Mouse (Mus musculus) kidney, embryonic 16.5 days (tissue): ENCODE measurements around the gene Slc22a5. TPM values are rescaled to one million over a fixed set of nuclear protein-coding genes. Genes with fewer than 3 reads are reported as not detected.

Experiments
- ATAC-seq: fragments of 200-750 bp; cut with Nextera tagmentation; 2 replicates; pipeline ENCODE4 v1.8.0; 2017; ENCODE audit warnings: moderate TSS enrichment; ENCODE audit not compliant: low FRiP score, low TSS enrichment
- H3K27ac ChIP-seq: fragments of 300-500 bp; sonication (generic); 2 replicates; pipeline ENCODE4 v1.5.1; 2014; ENCODE audit warnings: low read length
- H3K27me3 ChIP-seq: fragments of 300-500 bp; sonication (generic); 2 replicates; pipeline ENCODE4 v1.6.1; 2014; ENCODE audit warnings: low read length, control low read depth, mixed read lengths; ENCODE audit not compliant: insufficient read depth
- H3K36me3 ChIP-seq: fragments of 300-500 bp; sonication (generic); 2 replicates; pipeline ENCODE4 v1.6.1; 2014; ENCODE audit warnings: low read length, control low read depth, mixed read lengths; ENCODE audit not compliant: insufficient read depth
- H3K4me1 ChIP-seq: fragments of 300-500 bp; sonication (generic); 2 replicates; pipeline ENCODE4 v1.6.1; 2014; ENCODE audit warnings: low read length, control low read depth, mixed read lengths; ENCODE audit not compliant: insufficient read depth
- H3K4me2 ChIP-seq: fragments of 300-500 bp; sonication (generic); replicated peaks from 2 replicates; pipeline ENCODE4 v1.6.1; 2014; ENCODE audit warnings: low read depth, low read length
- H3K4me3 ChIP-seq: fragments of 300-500 bp; sonication (generic); 2 replicates; pipeline ENCODE4 v1.5.1; 2014; ENCODE audit warnings: mild to moderate bottlenecking, low read length
- H3K9ac ChIP-seq: fragments of 300-500 bp; sonication (generic); replicated peaks from 2 replicates; pipeline ENCODE4 v1.6.1; 2014; ENCODE audit warnings: low read length
- H3K9me3 ChIP-seq: fragments of 300-500 bp; sonication (generic); 2 replicates; pipeline ENCODE4 v1.6.1; 2016; ENCODE audit warnings: low read length, control low read depth
- WGBS: fragments of 180-500 bp; shearing (Covaris S2); extraction: QIAGEN DNeasy Blood & Tissue Kit; methylation state at CpG from one replicate; pipeline ENCODE4 v1.1.7; 2014; 5-methylcytosine and 5-hydroxymethylcytosine counted together
- polyA plus RNA-seq: library from polyadenylated mRNA; unstranded; fragments of >200 nt; fragmentation: Nextera tagmentation; extraction: Ambion mirVana; gene quantifications from 2 replicates; pipeline ENCODE4 v1.2.1, GENCODE M21; 2015

Slc22a5 gene
- polyA plus RNA-seq, 1 experiment from 2014 or later: 18.4 TPM

DNA sequence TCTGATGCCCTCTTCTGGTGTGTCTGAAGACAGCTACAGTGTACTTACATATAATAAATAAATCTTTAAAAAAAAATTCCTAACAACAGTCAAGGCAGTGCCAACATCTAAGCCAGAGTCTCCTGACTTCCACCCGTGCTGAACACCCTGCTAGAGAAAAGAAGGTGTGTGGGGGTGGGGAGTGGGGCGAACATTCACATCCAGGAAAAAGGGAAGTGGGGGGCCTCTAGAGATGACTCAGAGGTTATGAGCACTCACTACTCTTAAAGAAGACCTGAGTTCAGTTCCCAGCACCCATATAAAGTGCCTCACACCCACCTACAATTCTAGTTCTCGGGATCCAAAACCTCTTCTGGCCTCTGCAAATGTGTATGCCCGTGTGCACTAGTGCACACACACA is 66.1 kb downstream of the Slc22a5 start:
- Histone ChIP-seq H3K4me1 (no peaks in the 10 kb centered on the region), H3K27me3 (no peaks in the 10 kb centered on the region), H3K27ac (no peak overlapping the region), H3K4me2 (no peak overlapping the region), H3K9ac (no peak overlapping the region), H3K9me3 (no peaks in the 10 kb centered on the region), H3K36me3 (no peaks in the 10 kb centered on the region), H3K4me3 (no peak overlapping the region)
- 78% methylated on average over 4 of the region's 4 CpGs for WGBS
- ATAC-seq: no peak

GRCm38 (mm10) chr11:53821945-53822338 is 69.5 kb downstream of the Slc22a5 start:
- Histone ChIP-seq H3K27ac (no peak overlapping the region), H3K4me1 (no peaks in the 10 kb centered on the region; the same call in 1 of the 2 replicates), H3K4me3 (no peak overlapping the region), H3K9me3 (no peaks in the 10 kb centered on the region), H3K4me2 (no peak overlapping the region), H3K27me3 (no peaks in the 10 kb centered on the region), H3K36me3 (no peaks in the 10 kb centered on the region), H3K9ac (no peak overlapping the region)
- no peak for ATAC-seq
- WGBS: 94% methylated on average over 3 of the region's 3 CpGs

- WGBS: 80% methylated on average over 11 of the region's 11 CpGs
- Histone ChIP-seq H3K9ac (no peak overlapping the region), H3K27me3 (no peaks in the 10 kb centered on the region), H3K4me1 (no peaks in the 10 kb centered on the region; the same call in 1 of the 2 replicates), H3K4me3 (no peak overlapping the region), H3K36me3 (no peaks in the 10 kb centered on the region), H3K9me3 (no peaks in the 10 kb centered on the region), H3K27ac (no peak overlapping the region), H3K4me2 (no peak overlapping the region)
- ATAC-seq: no peak
These were observed 70.1 kb downstream of the Slc22a5 start for GRCm38 (mm10) chr11:53821230-53821944.

DNA sequence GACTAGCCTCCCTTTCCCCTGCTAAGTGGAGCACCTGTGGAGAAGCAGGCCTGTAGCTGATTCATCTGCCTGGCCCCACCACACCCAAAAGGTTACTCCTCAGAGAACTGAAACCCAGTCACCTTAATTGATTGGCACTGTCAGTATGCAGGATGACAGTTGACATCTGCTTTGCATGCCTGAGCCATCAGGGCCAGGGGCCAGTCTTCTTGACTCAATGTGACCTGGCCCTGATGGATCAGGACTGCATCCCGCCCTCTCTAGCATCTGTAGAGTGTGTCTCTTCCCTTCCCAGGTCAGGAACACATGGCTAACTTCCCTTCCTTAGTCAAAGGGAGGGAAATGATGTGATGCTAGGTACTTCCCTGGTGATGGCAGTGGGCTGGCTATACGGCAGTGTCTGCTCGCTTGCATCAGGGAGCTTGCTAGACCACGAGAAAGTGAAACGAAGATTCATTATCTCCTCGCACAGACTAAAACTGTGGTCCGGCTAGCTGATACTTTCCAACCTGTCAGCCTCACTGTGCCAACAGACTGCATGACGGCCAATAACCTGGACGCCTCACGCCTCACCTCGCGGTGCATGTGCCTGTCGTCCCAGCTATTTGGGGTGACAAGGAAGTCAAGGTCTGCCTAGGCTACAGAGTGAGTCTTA is 70.8 kb downstream of the Slc22a5 start:
- Histone ChIP-seq H3K4me2 (no peak overlapping the region), H3K27ac (no peak overlapping the region), H3K4me1 (no peaks in the 10 kb centered on the region; the same call in 1 of the 2 replicates), H3K27me3 (no peaks in the 10 kb centered on the region), H3K9ac (no peak overlapping the region), H3K4me3 (no peak overlapping the region), H3K9me3 (no peaks in the 10 kb centered on the region), H3K36me3 (no peaks in the 10 kb centered on the region)
- WGBS: 85% methylated on average over 13 of the region's 13 CpGs
- ATAC-seq: no peak

DNA sequence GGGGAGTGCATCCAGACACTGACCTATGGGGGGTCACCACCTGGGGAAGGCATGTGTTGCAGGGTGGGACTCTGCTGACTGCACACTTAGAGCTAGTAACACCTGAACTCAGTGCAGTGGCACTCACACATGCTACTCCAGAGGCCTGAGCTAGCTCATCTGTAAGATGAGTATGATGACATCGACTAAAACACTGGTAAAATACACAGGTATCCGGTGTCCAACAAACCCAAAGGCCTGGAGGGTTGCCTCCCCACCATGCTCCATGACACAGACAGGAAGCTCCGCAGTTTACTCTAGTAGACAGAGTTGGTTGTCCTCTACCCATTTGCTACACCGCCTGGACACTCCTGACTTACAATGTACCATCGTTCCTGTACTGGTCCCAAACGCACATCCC is 71.9 kb downstream of the Slc22a5 start:
- no peak overlapping the region for H3K4me2 ChIP-seq
- H3K27me3 ChIP-seq: no peaks in the 10 kb centered on the region
- no peaks in the 10 kb centered on the region; the same call in 1 of the 2 replicates for H3K4me1 ChIP-seq
- no peak overlapping the region for H3K27ac ChIP-seq
- H3K36me3 ChIP-seq: no peaks in the 10 kb centered on the region
- 91% methylated on average over 6 of the region's 6 CpGs for WGBS
- no peak overlapping the region for H3K4me3 ChIP-seq
- no peaks in the 10 kb centered on the region for H3K9me3 ChIP-seq
- no peak overlapping the region for H3K9ac ChIP-seq
- ATAC-seq: no peak; the same call in 1 of the 2 replicates

DNA sequence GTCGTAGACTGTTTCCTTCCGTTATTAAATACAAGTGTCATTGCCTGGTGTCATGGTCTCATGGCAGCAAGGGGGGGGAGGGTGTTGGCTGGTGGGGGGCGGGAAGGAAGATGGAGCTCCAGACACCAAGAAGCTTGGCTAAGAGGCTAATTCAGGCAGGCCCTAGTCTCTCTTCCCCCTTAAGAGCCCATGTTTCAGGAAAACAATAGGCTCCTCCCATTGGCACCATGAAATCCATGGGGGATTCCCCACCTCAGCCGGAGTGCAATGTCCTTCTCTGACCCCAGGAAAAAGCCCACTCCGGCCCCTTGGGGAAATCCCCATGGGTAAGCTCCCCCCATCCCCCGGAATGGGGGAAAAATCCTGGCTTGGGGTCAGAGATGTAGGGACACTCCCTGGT is 72.7 kb downstream of the Slc22a5 start:
- Histone ChIP-seq H3K4me2 (no peak overlapping the region), H3K9me3 (no peaks in the 10 kb centered on the region)
- 49% methylated on average over 6 of the region's 6 CpGs for WGBS

GRCm38 (mm10) chr11:53816841-53817375 is 74.6 kb downstream of the Slc22a5 start:
- Histone ChIP-seq H3K9ac (no peak overlapping the region), H3K36me3 (no peaks in the 10 kb centered on the region), H3K4me3 (no peak overlapping the region), H3K4me2 (no peak overlapping the region), H3K27ac (no peak overlapping the region), H3K27me3 (no peaks in the 10 kb centered on the region), H3K4me1 (no peaks in the 10 kb centered on the region; the same call in 1 of the 2 replicates), H3K9me3 (no peaks in the 10 kb centered on the region)
- ATAC-seq: no peak
- WGBS: 92% methylated on average over 5 of the region's 5 CpGs

More for the DNA sequence above, 72.7 kb downstream of the Slc22a5 start:
- no peaks in the 10 kb centered on the region for H3K27me3 ChIP-seq
- no peaks in the 10 kb centered on the region; the same call in 1 of the 2 replicates for H3K4me1 ChIP-seq
- no peak for ATAC-seq
- H3K9ac ChIP-seq: no peak overlapping the region
- H3K4me3 ChIP-seq: no peak overlapping the region
- no peak overlapping the region for H3K27ac ChIP-seq
- H3K36me3 ChIP-seq: no peaks in the 10 kb centered on the region

GRCm38 (mm10) chr11:53814810-53815209 is 76.7 kb downstream of the Slc22a5 start:
- H3K9ac ChIP-seq: no peak overlapping the region
- no peak overlapping the region for H3K4me3 ChIP-seq
- H3K27me3 ChIP-seq: no peaks in the 10 kb centered on the region
- no peak for ATAC-seq
- H3K4me2 ChIP-seq: no peak overlapping the region
- H3K4me1 ChIP-seq: no peaks in the 10 kb centered on the region; the same call in 1 of the 2 replicates
- no peaks in the 10 kb centered on the region for H3K36me3 ChIP-seq
- H3K27ac ChIP-seq: no peak overlapping the region
- H3K9me3 ChIP-seq: no peaks in the 10 kb centered on the region
- WGBS: 55% methylated on average over 3 of the region's 3 CpGs
